Mouse (Mus musculus) heart, embryonic 16.5 days (tissue): ENCODE measurements around the gene Myo9a. TPM values are rescaled to one million over a fixed set of nuclear protein-coding genes. Genes with fewer than 3 reads are reported as not detected.
"Not testable (repeated sequence)": the region's sequence is repeated elsewhere in the genome, so short reads cannot be mapped to it uniquely, and the experiment has no call there.

Experiments used
- ATAC-seq: fragments of 200-750 bp; cut with Nextera tagmentation; replicated peaks from 2 replicates; pipeline ENCODE4 v1.8.0; 2017; ENCODE audit warnings: moderate number of reproducible peaks; ENCODE audit not compliant: insufficient read depth, low FRiP score; ENCODE audit errors: extremely low read depth
- H3K27ac ChIP-seq: fragments of 300-500 bp; sonication (generic); 2 replicates; pipeline ENCODE4 v1.5.1; 2014; ENCODE audit warnings: mild to moderate bottlenecking, low read length, control low read depth, moderate library complexity
- H3K27me3 ChIP-seq: fragments of 300-500 bp; sonication (generic); 2 replicates; pipeline ENCODE4 v1.6.1; 2014; ENCODE audit warnings: low read length, mixed read lengths; ENCODE audit not compliant: control insufficient read depth, insufficient read depth
- H3K36me3 ChIP-seq: fragments of 300-500 bp; sonication (generic); 2 replicates; pipeline ENCODE4 v1.6.1; 2014; ENCODE audit not compliant: control insufficient read depth, insufficient read depth
- H3K4me1 ChIP-seq: fragments of 300-500 bp; sonication (generic); 2 replicates; pipeline ENCODE4 v1.6.1; 2014; ENCODE audit warnings: low read length, mixed read lengths; ENCODE audit not compliant: control insufficient read depth, insufficient read depth
- H3K4me2 ChIP-seq: fragments of 300-500 bp; sonication (generic); 2 replicates; pipeline ENCODE4 v1.6.1; 2014; ENCODE audit warnings: low read depth, mild to moderate bottlenecking, control low read depth, low read length
- H3K4me3 ChIP-seq: fragments of 300-500 bp; sonication (generic); 2 replicates; pipeline ENCODE4 v1.5.1; 2014; ENCODE audit warnings: mild to moderate bottlenecking, control low read depth, low read length
- H3K9ac ChIP-seq: fragments of 300-500 bp; sonication (generic); 2 replicates; pipeline ENCODE4 v1.6.1; 2014; ENCODE audit warnings: low read length, control low read depth
- H3K9me3 ChIP-seq: fragments of 300-500 bp; sonication (generic); replicated peaks from 2 replicates; pipeline ENCODE4 v1.6.1; 2016; ENCODE audit warnings: low read length; ENCODE audit not compliant: control insufficient read depth
- WGBS: fragments of 180-500 bp; shearing (Covaris S2); extraction: QIAGEN DNeasy Blood & Tissue Kit; methylation state at CpG from one replicate; pipeline ENCODE4 v1.1.7; 2014; 5-methylcytosine and 5-hydroxymethylcytosine counted together
- polyA plus RNA-seq: library from polyadenylated mRNA; unstranded; fragments of >200 nt; fragmentation: Nextera tagmentation; extraction: Ambion mirVana; gene quantifications from 2 replicates; pipeline ENCODE4 v1.2.1, GENCODE M21; 2015

The Myo9a gene
- polyA plus RNA-seq, 1 experiment from 2014 or later, result 8.7 TPM

- Histone ChIP-seq H3K9ac (no peak overlapping the region), H3K36me3 (no peaks in the 10 kb centered on the region), H3K27me3 (no peaks in the 10 kb centered on the region), H3K4me3 (no peak overlapping the region), H3K9me3 (no peaks in the 10 kb centered on the region), H3K4me2 (no peak overlapping the region), H3K4me1 (peaks cover 17% of the 10 kb centered on the region), H3K27ac (no peak overlapping the region)
- 90% methylated on average over 9 of the region's 9 CpGs for WGBS
- ATAC-seq, result no peak
Observed at GRCm38 (mm10) chr9:59951001-59951750, 200.5 kb downstream of the Myo9a start.

- Histone ChIP-seq H3K36me3 (no peaks in the 10 kb centered on the region), H3K9ac (no peak overlapping the region), H3K27ac (no peak overlapping the region), H3K27me3 (no peaks in the 10 kb centered on the region), H3K4me1 (peaks cover 21% of the 10 kb centered on the region), H3K4me3 (no peak overlapping the region), H3K4me2 (no peak overlapping the region), H3K9me3 (no peaks in the 10 kb centered on the region)
- WGBS, result 77% methylated on average over 4 of the region's 4 CpGs
- no peak for ATAC-seq
Observed at GRCm38 (mm10) chr9:59951943-59952342, 201.2 kb downstream of the Myo9a start.

- no peak overlapping the region for H3K27ac ChIP-seq
- no peak overlapping the region for H3K4me2 ChIP-seq
- ATAC-seq, result no peak
- H3K9me3 ChIP-seq, result no peaks in the 10 kb centered on the region
- no peaks in the 10 kb centered on the region for H3K36me3 ChIP-seq
- WGBS, result 41% methylated on average over 7 of the region's 8 CpGs
- H3K27me3 ChIP-seq, result no peaks in the 10 kb centered on the region
- H3K4me3 ChIP-seq, result no peak overlapping the region
- no peak overlapping the region for H3K9ac ChIP-seq
- H3K4me1 ChIP-seq, result peaks cover 21% of the 10 kb centered on the region
Observed at GRCm38 (mm10) chr9:59952515-59953070, 201.9 kb downstream of the Myo9a start.

GRCm38 (mm10) chr9:59953556-59953955 lies 202.9 kb downstream of the Myo9a start:
- no peaks in the 10 kb centered on the region for H3K9me3 ChIP-seq
- no peak overlapping the region for H3K9ac ChIP-seq
- no peak overlapping the region for H3K4me2 ChIP-seq
- no peaks in the 10 kb centered on the region for H3K36me3 ChIP-seq
- no peak for ATAC-seq
- peaks cover 21% of the 10 kb centered on the region for H3K4me1 ChIP-seq
- no peak overlapping the region for H3K4me3 ChIP-seq
- WGBS, result 77% methylated on average over 7 of the region's 7 CpGs
- no peak overlapping the region for H3K27ac ChIP-seq
- H3K27me3 ChIP-seq, result no peaks in the 10 kb centered on the region

DNA sequence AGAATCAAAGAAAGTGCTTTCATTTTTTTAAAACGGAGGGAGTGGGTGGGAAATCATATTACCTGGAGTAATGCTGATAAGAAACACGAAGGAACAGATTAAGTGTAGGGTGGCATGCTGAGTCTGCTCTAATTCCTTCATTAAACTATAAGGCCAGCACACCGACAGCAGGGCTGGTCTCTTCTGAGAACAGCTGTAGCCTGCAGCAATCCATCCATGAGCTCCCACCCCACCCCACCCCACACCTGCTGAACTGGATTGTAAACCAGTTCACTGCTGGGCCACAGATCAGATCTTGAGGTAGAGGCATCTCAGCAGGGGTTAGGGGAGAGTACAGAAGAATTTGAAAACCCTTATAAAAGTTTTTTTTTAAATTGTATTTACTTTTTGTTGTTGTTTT lies 204.5 kb downstream of the Myo9a start:
- no peak overlapping the region for H3K4me2 ChIP-seq

GRCm38 (mm10) chr9:59955692-59956091 lies 205.0 kb downstream of the Myo9a start:
- peak overlapping the region; percentile 73 for H3K27ac ChIP-seq
- ATAC-seq, result peak; percentile 57
- H3K4me1 ChIP-seq, result peaks cover 21% of the 10 kb centered on the region
- H3K9ac ChIP-seq, result no peak overlapping the region; the same call in 1 of the 2 replicates
- H3K4me2 ChIP-seq, result peak overlapping the region; percentile 14; the same call in 1 of the 2 replicates
- no peaks in the 10 kb centered on the region for H3K36me3 ChIP-seq
- no peak overlapping the region for H3K4me3 ChIP-seq
- no peaks in the 10 kb centered on the region for H3K9me3 ChIP-seq
- no peaks in the 10 kb centered on the region for H3K27me3 ChIP-seq
- 35% methylated on average over 6 of the region's 6 CpGs for WGBS

More for the DNA sequence above, 204.5 kb downstream of the Myo9a start:
- Histone ChIP-seq H3K36me3 (no peaks in the 10 kb centered on the region), H3K9ac (no peak overlapping the region), H3K27me3 (no peaks in the 10 kb centered on the region), H3K27ac (peak overlapping the region; percentile 73), H3K9me3 (no peaks in the 10 kb centered on the region), H3K4me3 (no peak overlapping the region), H3K4me1 (peaks cover 21% of the 10 kb centered on the region)
- 31% methylated on average over 3 of the region's 3 CpGs for WGBS
- ATAC-seq, result no peak

GRCm38 (mm10) chr9:59956496-59956895 lies 205.8 kb downstream of the Myo9a start:
- Histone ChIP-seq H3K9ac (no peak overlapping the region), H3K9me3 (no peaks in the 10 kb centered on the region), H3K27ac (no peak overlapping the region), H3K4me3 (no peak overlapping the region), H3K27me3 (no peaks in the 10 kb centered on the region), H3K4me2 (no peak overlapping the region; the same call in 1 of the 2 replicates), H3K36me3 (no peaks in the 10 kb centered on the region), H3K4me1 (peaks cover 21% of the 10 kb centered on the region)
- ATAC-seq, result no peak
- 47% methylated on average over 6 of the region's 6 CpGs for WGBS

DNA sequence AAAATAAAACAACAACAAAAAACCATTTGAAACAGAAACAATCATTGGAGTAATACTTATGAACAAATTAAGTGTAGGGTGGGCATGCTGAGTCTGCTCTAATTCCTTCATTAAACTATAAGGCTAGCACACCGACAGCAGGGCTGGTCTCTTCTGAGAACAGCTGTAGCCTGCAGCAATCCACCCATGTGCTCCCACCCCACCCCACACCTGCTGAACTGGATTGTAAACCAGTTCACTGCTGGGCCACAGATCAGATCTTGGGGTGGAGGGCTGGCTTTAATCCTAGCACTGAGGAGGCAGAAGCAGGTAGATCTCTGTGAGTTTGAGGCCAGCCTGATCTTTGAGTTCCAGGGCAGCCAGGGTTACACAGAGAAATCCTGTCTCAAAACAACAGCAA lies 207.4 kb downstream of the Myo9a start:
- H3K4me1 ChIP-seq, result peaks cover 15% of the 10 kb centered on the region
- H3K4me3 ChIP-seq, H3K9me3 ChIP-seq, H3K4me2 ChIP-seq, H3K27ac ChIP-seq, ATAC-seq, H3K36me3 ChIP-seq, H3K27me3 ChIP-seq, H3K9ac ChIP-seq: not testable (repeated sequence)
- 83% methylated on average over 1 of the region's 1 CpGs for WGBS

- Histone ChIP-seq H3K4me2 (no peak overlapping the region), H3K4me3 (no peak overlapping the region), H3K27ac (no peak overlapping the region), H3K36me3 (no peaks in the 10 kb centered on the region), H3K4me1 (peaks cover 16% of the 10 kb centered on the region), H3K27me3 (no peaks in the 10 kb centered on the region), H3K9ac (no peak overlapping the region), H3K9me3 (no peaks in the 10 kb centered on the region)
- peak; percentile 74 for ATAC-seq
- 1% methylated on average over 8 of the region's 8 CpGs for WGBS
Observed at GRCm38 (mm10) chr9:59959276-59959675, 208.6 kb downstream of the Myo9a start.
